Mouse (Mus musculus) C2C12 (cell line): ENCODE measurements around the gene Zfp574.

Experiments
- CEBPB ChIP-seq: IDR thresholded peaks from one replicate; pipeline ENCODE4 v1.6.1; 2011; ENCODE audit warnings: low read depth, mild to moderate bottlenecking, control low read depth, moderate library complexity
- CTCF ChIP-seq: IDR thresholded peaks from one replicate; pipeline ENCODE4 v1.5.1; 2011; ENCODE audit not compliant: control insufficient read depth, insufficient read depth, insufficient read length
- FOSL1 ChIP-seq: IDR thresholded peaks from one replicate; pipeline ENCODE4 v1.8.0; 2011; ENCODE audit warnings: mild to moderate bottlenecking, low read length; ENCODE audit not compliant: poor library complexity, insufficient read depth, severe bottlenecking
- MAX ChIP-seq: IDR thresholded peaks from one replicate; pipeline ENCODE4 v1.6.1; 2011; ENCODE audit warnings: mild to moderate bottlenecking, control low read depth
- MYOD1 ChIP-seq: IDR thresholded peaks from one replicate; pipeline ENCODE4 v1.6.1; 2011; ENCODE audit warnings: low read depth; ENCODE audit not compliant: control insufficient read depth, insufficient read length
- MYOG ChIP-seq: IDR thresholded peaks from one replicate; pipeline ENCODE4 v1.6.1; 2011; ENCODE audit not compliant: control insufficient read depth, insufficient read length; ENCODE audit errors: extremely low read depth
- USF1 ChIP-seq: IDR thresholded peaks from one replicate; pipeline ENCODE4 v1.6.1; 2011; ENCODE audit warnings: low read depth, mild to moderate bottlenecking, control low read depth, moderate library complexity

GRCm38 (mm10) chr7:25049295-25049930 lies 23.0 kb upstream of the Zfp574 start:
- TF ChIP-seq CTCF (no peak), MYOG (no peak), USF1 (no peak), MAX (no peak), FOSL1 (no peak), MYOD1 (no peak), CEBPB (no peak)
